Mouse (Mus musculus) lung, embryonic 14.5 days (tissue): ENCODE results near the gene Cavin4. TPM values are rescaled to one million over a fixed set of nuclear protein-coding genes. Genes with fewer than 3 reads are reported as not detected.
"Not testable (repeated sequence)": the region's sequence is repeated elsewhere in the genome, so short reads cannot be mapped to it uniquely, and the experiment has no call there.

Experiments used
- ATAC-seq: fragments of 200-750 bp; cut with Nextera tagmentation; 2 replicates; pipeline ENCODE4 v1.8.0; 2017; ENCODE audit warnings: mild to moderate bottlenecking, moderate TSS enrichment, moderate library complexity; ENCODE audit not compliant: insufficient read depth
- DNase-seq: peaks from one replicate; pipeline ENCODE4 v3.0.0-alpha.2; 2015
- H3K27ac ChIP-seq: fragments of 300-500 bp; sonication (generic); 2 replicates; pipeline ENCODE4 v1.5.1; 2014; ENCODE audit warnings: low read depth, mild to moderate bottlenecking, moderate library complexity
- H3K27me3 ChIP-seq: fragments of 300-500 bp; sonication (generic); 2 replicates; pipeline ENCODE4 v1.6.1; 2014; ENCODE audit warnings: low read length, control low read depth; ENCODE audit not compliant: insufficient read depth
- H3K36me3 ChIP-seq: fragments of 300-500 bp; sonication (generic); 2 replicates; pipeline ENCODE4 v1.6.1; 2014; ENCODE audit warnings: control low read depth; ENCODE audit not compliant: insufficient read depth
- H3K4me1 ChIP-seq: fragments of 300-500 bp; sonication (generic); 2 replicates; pipeline ENCODE4 v1.6.1; 2014; ENCODE audit warnings: antibody characterized with exemption, control low read depth; ENCODE audit not compliant: insufficient read depth
- H3K4me2 ChIP-seq: fragments of 300-500 bp; sonication (generic); 2 replicates; pipeline ENCODE4 v1.6.1; 2014; ENCODE audit warnings: mild to moderate bottlenecking
- H3K4me3 ChIP-seq: fragments of 300-500 bp; sonication (generic); 2 replicates; pipeline ENCODE4 v1.5.1; 2014; ENCODE audit warnings: low read depth, low read length
- H3K9ac ChIP-seq: fragments of 300-500 bp; sonication (generic); 2 replicates; pipeline ENCODE4 v1.6.1; 2014
- H3K9me3 ChIP-seq: fragments of 300-500 bp; sonication (generic); 2 replicates; pipeline ENCODE4 v1.6.1; 2016; ENCODE audit warnings: low read depth, low read length, control low read depth
- CTCF ChIP-seq: IDR thresholded peaks from 2 replicates; pipeline ENCODE4 v1.5.1; 2016; ENCODE audit warnings: antibody characterized with exemption, low read depth
- WGBS: fragments of 180-500 bp; shearing (Covaris S2); extraction: QIAGEN DNeasy Blood & Tissue Kit; methylation state at CpG from one replicate; pipeline ENCODE4 v1.1.7; 2014; 5-methylcytosine and 5-hydroxymethylcytosine counted together
- polyA plus RNA-seq: library from polyadenylated mRNA; unstranded; fragments of >200 nt; fragmentation: Nextera tagmentation; extraction: Ambion mirVana; gene quantifications from 2 replicates; pipeline ENCODE4 v1.2.1, GENCODE M21; 2014

The Cavin4 gene
- polyA plus RNA-seq, 1 experiment from 2014 or later, result 1.6 TPM

DNA sequence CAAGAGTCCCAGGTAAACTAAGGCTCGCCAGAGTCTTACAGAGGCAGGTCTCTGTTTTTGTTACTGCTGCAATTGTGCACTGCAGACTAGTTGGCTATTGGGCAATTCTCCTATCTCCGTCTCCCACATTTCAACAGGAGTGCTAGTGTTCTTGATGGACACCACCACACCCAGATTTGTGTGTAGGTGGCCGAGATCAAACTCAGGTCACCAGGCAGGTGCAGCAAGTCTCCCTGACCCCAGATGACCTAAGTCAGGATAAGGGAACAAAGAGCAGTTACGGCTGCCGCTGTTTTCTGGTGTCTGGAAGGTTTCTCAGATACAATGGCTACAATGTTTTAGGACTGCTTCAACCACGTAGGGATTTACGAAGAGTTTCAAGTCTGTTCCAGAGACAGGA, 16.9 kb downstream of the Cavin4 start:
- H3K4me2 ChIP-seq, result peak overlapping the region; percentile 43
- TF ChIP-seq CTCF, result no peak
- no peak overlapping the region for H3K27ac ChIP-seq
- DNase-seq (no peak), ATAC-seq (no peak; the same call in 1 of the 2 replicates)
- H3K9ac ChIP-seq, result no peak overlapping the region
- H3K27me3 ChIP-seq, result no peaks in the 10 kb centered on the region
- WGBS, result 51% methylated on average over 7 of the region's 7 CpGs
- no peak overlapping the region for H3K4me3 ChIP-seq
- H3K9me3 ChIP-seq, result no peaks in the 10 kb centered on the region
- H3K4me1 ChIP-seq, result no peaks in the 10 kb centered on the region; the same call in 1 of the 2 replicates
- no peaks in the 10 kb centered on the region for H3K36me3 ChIP-seq

GRCm38 (mm10) chr4:48680648-48681343, 17.5 kb downstream of the Cavin4 start:
- no peaks in the 10 kb centered on the region; the same call in 1 of the 2 replicates for H3K4me1 ChIP-seq
- ATAC-seq (peak; percentile 48; the same call in 1 of the 2 replicates), DNase-seq (peak; percentile 95)
- WGBS, result 37% methylated on average over 10 of the region's 11 CpGs
- H3K9ac ChIP-seq, result no peak overlapping the region
- no peak overlapping the region for H3K27ac ChIP-seq
- H3K4me2 ChIP-seq, result peak overlapping the region; percentile 43
- H3K36me3 ChIP-seq, result no peaks in the 10 kb centered on the region
- TF ChIP-seq CTCF, result peak; percentile 79
- no peaks in the 10 kb centered on the region for H3K9me3 ChIP-seq
- H3K4me3 ChIP-seq, result no peak overlapping the region
- no peaks in the 10 kb centered on the region for H3K27me3 ChIP-seq

GRCm38 (mm10) chr4:48683126-48683525, 19.8 kb downstream of the Cavin4 start:
- Histone ChIP-seq H3K27me3 (no peaks in the 10 kb centered on the region), H3K4me2 (no peak overlapping the region), H3K9ac (no peak overlapping the region), H3K4me1 (no peaks in the 10 kb centered on the region; the same call in 1 of the 2 replicates), H3K4me3 (no peak overlapping the region), H3K36me3 (no peaks in the 10 kb centered on the region), H3K9me3 (no peaks in the 10 kb centered on the region), H3K27ac (no peak overlapping the region)
- no peak for ATAC-seq
- no peak for TF ChIP-seq CTCF
- WGBS, result 82% methylated on average over 8 of the region's 8 CpGs
- DNase-seq, result no peak

DNA sequence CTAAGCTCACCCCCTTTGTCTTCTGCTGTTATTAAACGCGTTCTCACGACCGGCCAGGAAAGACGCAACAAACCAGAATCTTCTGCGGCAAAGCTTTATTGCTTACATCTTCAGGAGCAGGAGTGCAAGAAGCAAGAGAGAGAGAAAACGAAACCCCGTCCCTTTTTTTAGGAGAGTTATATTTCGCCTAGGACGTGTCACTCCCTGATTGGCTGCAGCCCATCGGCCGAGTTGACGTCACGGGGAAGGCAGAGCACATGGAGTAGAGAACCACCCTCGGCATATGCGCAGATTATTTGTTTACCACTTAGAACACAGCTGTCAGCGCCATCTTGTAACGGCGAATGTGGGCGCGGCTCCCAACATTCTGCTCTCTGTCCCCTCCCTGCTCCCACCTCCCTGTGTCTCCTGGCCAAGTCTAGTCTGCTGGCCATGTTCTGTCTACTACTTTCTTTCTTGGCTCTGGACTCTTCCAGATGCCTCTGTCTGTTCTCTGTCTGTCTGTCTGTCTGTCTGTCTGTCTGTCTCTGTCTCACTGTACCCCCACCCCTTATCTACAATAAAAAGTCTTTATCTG, 20.4 kb downstream of the Cavin4 start:
- H3K9ac ChIP-seq, H3K4me2 ChIP-seq, H3K27me3 ChIP-seq, H3K36me3 ChIP-seq, H3K4me3 ChIP-seq, ATAC-seq, H3K27ac ChIP-seq, DNase-seq, H3K4me1 ChIP-seq, H3K9me3 ChIP-seq: not testable (repeated sequence)
- 94% methylated on average over 14 of the region's 21 CpGs for WGBS

- H3K27me3 ChIP-seq, result no peaks in the 10 kb centered on the region
- H3K9ac ChIP-seq, result no peak overlapping the region
- H3K4me1 ChIP-seq, result no peaks in the 10 kb centered on the region; the same call in 1 of the 2 replicates
- TF ChIP-seq CTCF, result no peak
- H3K4me2 ChIP-seq, result no peak overlapping the region
- ATAC-seq (no peak), DNase-seq (peak; percentile 52)
- H3K9me3 ChIP-seq, result no peaks in the 10 kb centered on the region
- H3K4me3 ChIP-seq, result no peak overlapping the region
- H3K36me3 ChIP-seq, result no peaks in the 10 kb centered on the region
- WGBS, result 52% methylated on average over 7 of the region's 7 CpGs
- peak overlapping the region; percentile 12; the same call in 1 of the 2 replicates for H3K27ac ChIP-seq
These were observed 21.4 kb downstream of the Cavin4 start for GRCm38 (mm10) chr4:48684593-48685187.

DNA sequence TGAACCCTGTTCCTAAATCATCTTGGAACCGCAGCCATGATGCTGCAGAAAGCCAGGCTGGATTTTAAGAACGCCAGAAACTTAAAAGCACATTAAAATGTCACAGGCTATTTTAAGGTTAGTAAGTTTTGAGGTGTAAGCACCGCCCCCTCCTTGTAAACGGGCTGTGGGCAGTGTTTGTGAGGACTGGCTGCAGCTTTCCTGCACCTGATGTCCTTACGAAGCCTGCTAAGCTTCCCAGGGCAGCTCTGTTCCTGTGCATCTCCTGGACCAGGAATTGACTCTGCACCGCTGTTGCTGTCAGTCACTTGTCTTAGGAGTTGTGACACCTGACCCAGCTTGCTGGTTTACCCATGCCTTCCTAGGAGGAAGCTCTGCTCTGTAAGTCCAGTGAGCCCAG, 24.8 kb downstream of the Cavin4 start:
- H3K9ac ChIP-seq, result no peak overlapping the region
- 73% methylated on average over 6 of the region's 6 CpGs for WGBS
- H3K4me2 ChIP-seq, result no peak overlapping the region
- no peaks in the 10 kb centered on the region for H3K27me3 ChIP-seq
- no peak for DNase-seq
- H3K4me3 ChIP-seq, result no peak overlapping the region
- ATAC-seq, result no peak
- no peak overlapping the region for H3K27ac ChIP-seq
- no peaks in the 10 kb centered on the region for H3K4me1 ChIP-seq
- no peak for TF ChIP-seq CTCF
- H3K9me3 ChIP-seq, result no peaks in the 10 kb centered on the region
- no peaks in the 10 kb centered on the region for H3K36me3 ChIP-seq

DNA sequence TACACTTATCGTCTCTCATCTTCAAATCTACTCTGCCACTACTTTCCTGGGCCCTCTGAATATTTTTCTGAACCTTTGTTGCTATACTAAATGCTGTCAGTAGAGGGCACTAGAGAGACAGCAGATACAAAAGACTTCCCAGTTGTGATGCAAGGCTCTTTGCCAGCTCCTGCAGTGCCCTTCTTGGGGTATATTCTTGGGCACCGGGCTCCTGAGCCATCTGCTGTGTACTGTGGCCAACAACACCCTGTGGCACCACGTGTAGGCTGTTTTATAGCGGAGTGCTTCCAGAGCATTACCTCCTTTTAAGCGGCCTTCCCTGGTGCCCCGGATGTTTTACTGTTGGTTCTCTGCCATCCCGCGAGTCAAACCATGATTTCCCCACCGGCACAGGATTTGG, 27.3 kb downstream of the Cavin4 start:
- 84% methylated on average over 9 of the region's 9 CpGs for WGBS
- peak; percentile 68 for TF ChIP-seq CTCF
- DNase-seq (peak; percentile 79), ATAC-seq (no peak)
- Histone ChIP-seq H3K4me1 (no peaks in the 10 kb centered on the region), H3K9ac (no peak overlapping the region), H3K4me2 (no peak overlapping the region), H3K27me3 (no peaks in the 10 kb centered on the region), H3K9me3 (no peaks in the 10 kb centered on the region), H3K27ac (no peak overlapping the region), H3K4me3 (no peak overlapping the region), H3K36me3 (no peaks in the 10 kb centered on the region)
